Mouse (Mus musculus) stomach, embryonic 15.5 days (tissue): ENCODE data around the gene Zfp763. TPM values are rescaled to one million over a fixed set of nuclear protein-coding genes. Genes with fewer than 3 reads are reported as not detected.
"Not testable (repeated sequence)": the region's sequence is repeated elsewhere in the genome, so short reads cannot be mapped to it uniquely, and the experiment has no call there.

Experiments used
- ATAC-seq: fragments of 200-750 bp; cut with Nextera tagmentation; 2 replicates; pipeline ENCODE4 v1.8.0; 2017; ENCODE audit warnings: low read depth, moderate number of reproducible peaks, moderate TSS enrichment; ENCODE audit not compliant: insufficient read depth, low FRiP score
- H3K27ac ChIP-seq: fragments of 300-500 bp; sonication (generic); 2 replicates; pipeline ENCODE4 v1.5.1; 2015; ENCODE audit warnings: mild to moderate bottlenecking, inconsistent platforms
- H3K27me3 ChIP-seq: fragments of 300-500 bp; sonication (generic); replicated peaks from 2 replicates; pipeline ENCODE4 v1.6.1; 2015; ENCODE audit warnings: inconsistent platforms
- H3K36me3 ChIP-seq: fragments of 300-500 bp; sonication (generic); 2 replicates; pipeline ENCODE4 v1.6.1; 2015; ENCODE audit warnings: inconsistent platforms
- H3K4me1 ChIP-seq: fragments of 300-500 bp; sonication (generic); 2 replicates; pipeline ENCODE4 v1.6.1; 2015; ENCODE audit warnings: inconsistent platforms
- H3K4me2 ChIP-seq: fragments of 300-500 bp; sonication (generic); 2 replicates; pipeline ENCODE4 v1.6.1; 2015; ENCODE audit warnings: mild to moderate bottlenecking, inconsistent platforms
- H3K4me3 ChIP-seq: fragments of 300-500 bp; sonication (generic); replicated peaks from 2 replicates; pipeline ENCODE4 v1.5.1; 2015; ENCODE audit warnings: inconsistent platforms
- H3K9ac ChIP-seq: fragments of 300-500 bp; sonication (generic); 2 replicates; pipeline ENCODE4 v1.6.1; 2015; ENCODE audit warnings: inconsistent platforms
- H3K9me3 ChIP-seq: fragments of 300-500 bp; sonication (generic); 2 replicates; pipeline ENCODE4 v1.6.1; 2016; ENCODE audit warnings: inconsistent platforms
- WGBS: fragments of 180-500 bp; shearing (Covaris S2); methylation state at CpG from one replicate; pipeline ENCODE4 v1.1.7; 2015; 5-methylcytosine and 5-hydroxymethylcytosine counted together
- polyA plus RNA-seq: library from polyadenylated mRNA; unstranded; fragments of >200 nt; fragmentation: Nextera tagmentation; extraction: Ambion mirVana; gene quantifications from 2 replicates; pipeline ENCODE4 v1.2.1, GENCODE M21; 2015

Zfp763 gene
- polyA plus RNA-seq: 10.3 and 10.8 TPM in 2 replicates

GRCm38 (mm10) chr17:33032900-33033891, at the start of gene Zfp763:
Gene Zfp763, minus strand, starts transcription at chr17:33033402.
- Histone ChIP-seq H3K4me2 (peak within 1 kb of the TSS; percentile 61), H3K27me3 (no peaks in the 10 kb centered on the region), H3K4me1 (no peaks in the 10 kb centered on the region), H3K27ac (peak within 1 kb of the TSS; percentile 88), H3K4me3 (peak within 1 kb of the TSS; percentile 89), H3K9me3 (no peaks in the 10 kb centered on the region), H3K9ac (peak within 1 kb of the TSS; percentile 80), H3K36me3 (no peaks in the 10 kb centered on the region)
- ATAC-seq: peak; percentile 91
- WGBS: 3% methylated on average over 27 of the region's 27 CpGs

- 50% methylated on average over 1 of the region's 1 CpGs for WGBS
- Histone ChIP-seq H3K9ac (no peak within 1 kb of the TSS), H3K4me3 (no peak within 1 kb of the TSS), H3K27ac (no peak within 1 kb of the TSS), H3K4me2 (no peak within 1 kb of the TSS), H3K36me3 (no peaks in the 10 kb centered on the region), H3K4me1 (no peaks in the 10 kb centered on the region), H3K27me3 (no peaks in the 10 kb centered on the region), H3K9me3 (no peaks in the 10 kb centered on the region)
- ATAC-seq: no peak
Measured at GRCm38 (mm10) chr17:33067958-33068357, 34.8 kb upstream of the Zfp763 start, which contains the start of gene 4921501E09Rik. Gene 4921501E09Rik, minus strand, starts transcription at chr17:33068058.

- ATAC-seq: no peak
- H3K27ac ChIP-seq: no peak overlapping the region
- H3K4me3 ChIP-seq: no peak overlapping the region
- H3K9ac ChIP-seq: no peak overlapping the region
- no peaks in the 10 kb centered on the region for H3K36me3 ChIP-seq
- no peaks in the 10 kb centered on the region for H3K4me1 ChIP-seq
- H3K9me3 ChIP-seq: no peaks in the 10 kb centered on the region
- no peak overlapping the region for H3K4me2 ChIP-seq
- 0% methylated on average over 1 of the region's 1 CpGs for WGBS
- H3K27me3 ChIP-seq: no peaks in the 10 kb centered on the region
Measured at GRCm38 (mm10) chr17:33063001-33063400, 29.8 kb upstream of the Zfp763 start.

GRCm38 (mm10) chr17:33058791-33059190, 25.6 kb upstream of the Zfp763 start:
- Histone ChIP-seq H3K4me2 (no peak overlapping the region), H3K4me1 (no peaks in the 10 kb centered on the region), H3K9ac (no peak overlapping the region), H3K9me3 (no peaks in the 10 kb centered on the region), H3K4me3 (no peak overlapping the region), H3K36me3 (no peaks in the 10 kb centered on the region), H3K27me3 (no peaks in the 10 kb centered on the region), H3K27ac (no peak overlapping the region)
- no peak for ATAC-seq
- WGBS: 11% methylated on average over 1 of the region's 1 CpGs

- ATAC-seq: no peak
- no peak overlapping the region for H3K27ac ChIP-seq
- no peaks in the 10 kb centered on the region for H3K9me3 ChIP-seq
- peak overlapping the region; percentile 61 for H3K4me2 ChIP-seq
- peak overlapping the region; percentile 89 for H3K4me3 ChIP-seq
- no peaks in the 10 kb centered on the region for H3K4me1 ChIP-seq
- 7% methylated on average over 10 of the region's 10 CpGs for WGBS
- no peak overlapping the region for H3K9ac ChIP-seq
- peaks cover 3% of the 10 kb centered on the region; the same call in 1 of the 2 replicates for H3K36me3 ChIP-seq
- H3K27me3 ChIP-seq: no peaks in the 10 kb centered on the region
Measured at GRCm38 (mm10) chr17:33032376-33032775, 826 bp downstream of the Zfp763 start.

- not testable (repeated sequence) for H3K4me2 ChIP-seq, H3K4me3 ChIP-seq, H3K27ac ChIP-seq, H3K4me1 ChIP-seq, H3K27me3 ChIP-seq, ATAC-seq, H3K9ac ChIP-seq
- Histone ChIP-seq H3K9me3 (peaks cover 20% of the 10 kb centered on the region; the same call in 1 of the 2 replicates), H3K36me3 (peaks cover 43% of the 10 kb centered on the region)
Measured at GRCm38 (mm10) chr17:33020434-33020833, 12.8 kb downstream of the Zfp763 start.

GRCm38 (mm10) chr17:33008337-33008736, 24.9 kb downstream of the Zfp763 start:
- Histone ChIP-seq H3K9ac (no peak overlapping the region), H3K27ac (no peak overlapping the region), H3K4me1 (no peaks in the 10 kb centered on the region), H3K9me3 (no peaks in the 10 kb centered on the region), H3K4me3 (no peak overlapping the region), H3K4me2 (no peak overlapping the region), H3K27me3 (no peaks in the 10 kb centered on the region), H3K36me3 (peaks cover 21% of the 10 kb centered on the region)
- WGBS: 50% methylated on average over 9 of the region's 9 CpGs
- ATAC-seq: no peak

- Histone ChIP-seq H3K9ac (no peak overlapping the region), H3K27ac (no peak overlapping the region), H3K4me3 (no peak overlapping the region), H3K9me3 (peaks cover 5% of the 10 kb centered on the region; the same call in 1 of the 2 replicates), H3K36me3 (peaks cover 25% of the 10 kb centered on the region), H3K27me3 (no peaks in the 10 kb centered on the region), H3K4me2 (no peak overlapping the region), H3K4me1 (peaks cover 4% of the 10 kb centered on the region; the same call in 1 of the 2 replicates)
- WGBS: 93% methylated on average over 2 of the region's 2 CpGs
- ATAC-seq: no peak
Measured at GRCm38 (mm10) chr17:32998492-32998891, 34.7 kb downstream of the Zfp763 start.

- WGBS: under 1% methylated on average over 21 of the region's 21 CpGs
- Histone ChIP-seq H3K4me1 (peaks cover 4% of the 10 kb centered on the region; the same call in 1 of the 2 replicates), H3K27me3 (no peaks in the 10 kb centered on the region), H3K4me2 (peak within 1 kb of the TSS; percentile 72), H3K27ac (peak within 1 kb of the TSS; percentile 62), H3K9ac (peak within 1 kb of the TSS; percentile 75), H3K4me3 (peak within 1 kb of the TSS; percentile 79), H3K36me3 (peaks cover 4% of the 10 kb centered on the region; the same call in 1 of the 2 replicates), H3K9me3 (no peaks in the 10 kb centered on the region)
- peak; percentile 91 for ATAC-seq
Measured at GRCm38 (mm10) chr17:32992699-32993474, 40.3 kb downstream of the Zfp763 start, which contains the start of gene Zfp952. Gene Zfp952, plus strand, starts transcription at chr17:32993129.

GRCm38 (mm10) chr17:32991965-32992698, 41.1 kb downstream of the Zfp763 start:
- Histone ChIP-seq H3K9me3 (no peaks in the 10 kb centered on the region), H3K4me3 (peak overlapping the region; percentile 79), H3K36me3 (peaks cover 4% of the 10 kb centered on the region; the same call in 1 of the 2 replicates), H3K9ac (0 out of 2 replicates have a peak overlapping the region, but pooled peaks have one; percentile 75), H3K27ac (0 out of 2 replicates have a peak overlapping the region, but pooled peaks have one; percentile 62), H3K4me1 (peaks cover 4% of the 10 kb centered on the region; the same call in 1 of the 2 replicates), H3K4me2 (peak overlapping the region; percentile 72), H3K27me3 (no peaks in the 10 kb centered on the region)
- no peak for ATAC-seq
- WGBS: 65% methylated on average over 12 of the region's 12 CpGs

GRCm38 (mm10) chr17:32986301-32986700, 46.9 kb downstream of the Zfp763 start:
- 70% methylated on average over 4 of the region's 4 CpGs for WGBS
- H3K9ac ChIP-seq: no peak overlapping the region
- H3K4me1 ChIP-seq: no peaks in the 10 kb centered on the region
- no peaks in the 10 kb centered on the region for H3K9me3 ChIP-seq
- H3K4me3 ChIP-seq: no peak overlapping the region
- no peak overlapping the region for H3K27ac ChIP-seq
- no peak overlapping the region for H3K4me2 ChIP-seq
- no peak for ATAC-seq
- no peaks in the 10 kb centered on the region for H3K36me3 ChIP-seq
- no peaks in the 10 kb centered on the region for H3K27me3 ChIP-seq
